Mouse (Mus musculus) embryonic facial prominence, embryonic 15.5 days (tissue): ENCODE measurements at regions not wholly inside any gene's neighbourhood (a gene's known extent, or its start where the extent isn't known, plus 50 kb on each side); places are given as distances from the start of the nearest gene placed in this dataset.

Source experiments
- ATAC-seq: fragments of 200-750 bp; cut with Nextera tagmentation; 2 replicates; pipeline ENCODE4 v1.8.0; 2017; ENCODE audit warnings: low read depth, moderate TSS enrichment; ENCODE audit not compliant: insufficient number of reproducible peaks, low FRiP score, low TSS enrichment
- H3K27ac ChIP-seq: fragments of 300-500 bp; sonication (generic); replicated peaks from 2 replicates; pipeline ENCODE4 v1.5.1; 2015; ENCODE audit warnings: mild to moderate bottlenecking, inconsistent platforms
- H3K27me3 ChIP-seq: fragments of 300-500 bp; sonication (generic); 2 replicates; pipeline ENCODE4 v1.6.1; 2015; ENCODE audit warnings: inconsistent platforms
- H3K36me3 ChIP-seq: fragments of 300-500 bp; sonication (generic); 2 replicates; pipeline ENCODE4 v1.6.1; 2015; ENCODE audit warnings: mild to moderate bottlenecking, inconsistent platforms
- H3K4me1 ChIP-seq: fragments of 300-500 bp; sonication (generic); 2 replicates; pipeline ENCODE4 v1.6.1; 2015; ENCODE audit warnings: inconsistent platforms
- H3K4me2 ChIP-seq: fragments of 300-500 bp; sonication (generic); replicated peaks from 2 replicates; pipeline ENCODE4 v1.6.1; 2015; ENCODE audit warnings: mild to moderate bottlenecking, inconsistent platforms
- H3K4me3 ChIP-seq: fragments of 300-500 bp; sonication (generic); replicated peaks from 2 replicates; pipeline ENCODE4 v1.5.1; 2015; ENCODE audit warnings: mild to moderate bottlenecking, inconsistent platforms
- H3K9ac ChIP-seq: fragments of 300-500 bp; sonication (generic); 2 replicates; pipeline ENCODE4 v1.6.1; 2015; ENCODE audit warnings: inconsistent platforms
- H3K9me3 ChIP-seq: fragments of 300-500 bp; sonication (generic); replicated peaks from 2 replicates; pipeline ENCODE4 v1.6.1; 2016; ENCODE audit warnings: inconsistent platforms
- WGBS: fragments of 180-500 bp; shearing (Covaris S2); methylation state at CpG from one replicate; pipeline ENCODE4 v1.1.7; 2015; 5-methylcytosine and 5-hydroxymethylcytosine counted together

DNA sequence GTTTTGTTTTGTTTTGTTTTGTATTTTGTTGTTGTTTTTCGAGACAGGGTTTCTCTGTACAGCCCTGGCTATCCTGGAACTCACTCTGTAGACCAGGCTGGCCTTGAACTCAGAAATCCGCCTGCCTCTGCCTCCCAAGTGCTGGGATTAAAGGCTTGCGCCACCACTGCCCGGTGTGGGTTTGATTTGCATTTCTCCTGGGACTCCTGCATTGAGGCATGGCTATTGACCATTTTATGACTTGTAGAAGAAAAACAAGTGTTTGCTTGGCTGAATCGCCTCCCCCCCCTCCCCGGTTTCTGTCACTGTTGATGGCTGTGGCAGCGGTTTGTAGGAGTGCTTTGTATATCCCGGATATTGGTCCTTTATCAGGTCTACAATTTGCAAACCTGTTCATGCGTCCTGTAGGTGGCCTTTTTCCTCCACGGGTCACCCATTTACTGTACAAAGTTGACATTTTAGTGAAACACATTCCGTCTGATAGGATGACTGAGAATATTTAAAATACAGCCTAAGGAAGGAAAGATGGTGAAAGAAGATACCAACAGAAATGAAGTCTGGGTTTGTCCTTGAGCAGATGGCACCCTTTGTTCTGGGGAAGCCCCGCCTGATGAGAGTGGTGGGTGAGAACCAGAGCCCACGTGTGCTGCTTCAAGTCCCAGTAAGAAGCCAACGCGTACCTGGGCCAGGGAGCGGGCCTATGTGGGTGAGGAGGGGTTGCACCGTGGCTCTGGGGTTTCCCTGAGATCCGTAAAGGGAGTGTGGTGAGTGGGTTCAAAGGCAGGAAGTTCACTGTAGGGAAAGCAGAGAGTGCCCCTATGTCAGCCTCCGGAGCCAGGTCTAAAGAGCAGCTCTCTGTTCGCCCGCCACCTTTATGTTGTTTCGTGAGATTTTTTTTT lies 52.6 kb upstream of the Smndc1 start:
- Histone ChIP-seq H3K9ac (no peak overlapping the region), H3K9me3 (no peaks in the 10 kb centered on the region), H3K27ac (no peak overlapping the region), H3K27me3 (peaks cover 5% of the 10 kb centered on the region; the same call in 1 of the 2 replicates), H3K36me3 (no peaks in the 10 kb centered on the region), H3K4me2 (no peak overlapping the region), H3K4me3 (no peak overlapping the region), H3K4me1 (0 out of 2 replicates have a peak, but pooled peaks cover 7% of the 10 kb centered on the region)
- WGBS = 81% methylated on average over 22 of the region's 22 CpGs
- ATAC-seq = no peak

DNA sequence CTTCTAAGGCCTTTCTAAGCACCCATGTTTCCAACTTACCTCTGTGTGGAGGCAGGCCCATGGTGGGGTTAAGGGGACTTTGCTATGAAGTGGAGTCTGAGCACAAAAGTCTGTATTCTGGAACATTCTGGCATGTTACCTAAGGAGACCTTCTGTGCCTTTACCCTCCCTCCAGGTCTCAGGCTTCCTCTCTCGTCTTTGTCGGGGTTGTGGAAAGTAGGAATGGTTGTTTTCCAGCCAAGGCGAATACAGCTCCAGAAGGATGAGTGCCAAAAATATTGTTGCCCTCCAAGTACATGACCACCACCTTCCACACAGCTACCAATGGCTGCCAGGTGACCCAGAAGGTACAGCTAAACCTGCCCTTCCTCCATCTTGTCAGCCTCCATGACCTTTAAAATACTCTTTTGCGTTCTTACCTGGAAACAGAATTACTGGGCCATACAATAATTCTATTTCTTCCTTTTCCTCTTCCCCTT lies 51.8 kb upstream of the Smndc1 start:
- H3K27me3 ChIP-seq = peaks cover 5% of the 10 kb centered on the region; the same call in 1 of the 2 replicates
- no peak for ATAC-seq

DNA sequence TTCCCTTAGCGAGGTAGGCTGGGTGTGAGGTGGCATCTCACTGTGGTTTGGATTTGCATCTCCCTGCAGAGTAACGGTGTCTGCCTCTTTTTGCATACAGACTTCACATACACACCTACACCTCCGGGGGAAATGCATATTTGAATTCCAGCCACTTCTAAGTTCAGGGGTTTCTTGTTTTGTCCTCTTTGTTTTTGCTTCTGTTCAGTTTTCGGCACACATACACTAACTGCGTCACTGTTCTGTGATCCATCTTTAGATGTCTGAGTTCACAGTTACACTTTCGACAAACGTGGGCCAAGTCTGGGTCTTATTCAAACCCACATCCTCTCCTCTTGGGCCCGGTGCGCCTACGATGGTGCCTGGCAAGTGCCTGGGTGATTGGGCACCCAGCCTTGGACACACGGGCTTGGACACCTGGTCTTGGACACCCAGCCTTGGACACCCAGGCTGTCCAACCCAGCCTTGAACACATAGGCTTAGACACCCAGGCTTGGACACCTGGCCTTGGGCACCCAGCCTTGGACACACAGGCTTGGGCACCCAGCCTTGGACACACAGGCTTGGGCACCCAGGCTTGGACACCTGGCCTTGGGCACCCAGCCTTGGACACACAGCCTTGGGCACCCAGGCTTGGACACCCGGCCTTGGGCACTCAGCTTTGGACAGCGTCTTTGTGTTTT lies 51.2 kb upstream of the Smndc1 start:
- H3K4me1 ChIP-seq = no peaks in the 10 kb centered on the region
- H3K4me2 ChIP-seq = no peak overlapping the region
- WGBS = 76% methylated on average over 13 of the region's 13 CpGs
- H3K9me3 ChIP-seq = no peaks in the 10 kb centered on the region
- H3K36me3 ChIP-seq = no peaks in the 10 kb centered on the region
- ATAC-seq = no peak
- peaks cover 5% of the 10 kb centered on the region; the same call in 1 of the 2 replicates for H3K27me3 ChIP-seq
- H3K4me3 ChIP-seq = no peak overlapping the region
- H3K9ac ChIP-seq = no peak overlapping the region
- no peak overlapping the region for H3K27ac ChIP-seq

More for the DNA sequence above, 51.8 kb upstream of the Smndc1 start:
- no peaks in the 10 kb centered on the region for H3K9me3 ChIP-seq
- H3K4me1 ChIP-seq = 0 out of 2 replicates have a peak, but pooled peaks cover 1% of the 10 kb centered on the region
- H3K9ac ChIP-seq = no peak overlapping the region
- H3K4me3 ChIP-seq = no peak overlapping the region
- H3K27ac ChIP-seq = no peak overlapping the region
- no peaks in the 10 kb centered on the region for H3K36me3 ChIP-seq
- H3K4me2 ChIP-seq = no peak overlapping the region
- 97% methylated on average over 4 of the region's 4 CpGs for WGBS

DNA sequence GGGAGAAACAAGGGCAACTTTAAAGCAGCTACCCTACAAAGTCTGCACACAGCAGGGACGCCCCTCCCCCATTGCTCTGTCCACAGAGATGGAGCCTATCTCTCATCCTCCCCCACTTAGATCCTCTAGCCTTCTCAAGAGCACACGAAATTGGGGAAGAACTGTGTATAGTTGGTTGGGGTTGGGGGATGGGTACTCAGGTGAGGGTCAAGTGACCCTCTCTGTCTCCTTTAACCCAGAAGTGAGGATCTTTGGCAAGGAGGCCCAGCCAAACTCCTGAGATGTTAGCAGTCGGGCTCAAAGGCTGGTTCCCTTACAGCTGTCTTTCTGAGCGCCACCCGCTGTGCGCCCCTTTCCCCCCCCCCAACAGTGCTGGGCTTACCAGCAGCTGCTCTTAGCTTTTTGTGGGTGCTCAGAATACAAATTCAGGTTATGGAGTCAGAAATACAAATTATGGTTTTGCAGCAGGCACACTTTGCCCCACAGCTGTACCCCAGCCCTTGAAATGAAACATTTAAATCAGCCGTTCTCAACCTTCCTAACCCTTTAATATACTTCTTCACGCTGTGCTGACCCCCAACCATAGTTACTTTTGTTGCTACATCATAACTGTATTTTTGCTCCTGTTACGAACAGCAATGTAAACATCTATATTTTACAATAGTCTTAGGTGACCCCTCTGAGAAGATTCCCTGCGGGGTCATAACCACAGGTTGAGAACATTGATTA lies 50.1 kb upstream of the Smndc1 start:
- peaks cover 1% of the 10 kb centered on the region; the same call in 1 of the 2 replicates for H3K27me3 ChIP-seq
- ATAC-seq = no peak

More for the DNA sequence above, 50.1 kb upstream of the Smndc1 start:
- Histone ChIP-seq H3K27ac (no peak overlapping the region), H3K4me2 (no peak overlapping the region), H3K36me3 (no peaks in the 10 kb centered on the region), H3K4me1 (no peaks in the 10 kb centered on the region), H3K4me3 (no peak overlapping the region), H3K9ac (no peak overlapping the region), H3K9me3 (no peaks in the 10 kb centered on the region)
- 46% methylated on average over 10 of the region's 10 CpGs for WGBS
